Mouse (Mus musculus) right cerebral cortex, postnatal 25 days (tissue): ENCODE data around the gene Tmprss4.
A peak's percentile ranks its signal among the peaks of the same experiment; 100 is the strongest.

Source experiments
- DNase-seq: peaks from one replicate; pipeline ENCODE4 v3.0.0; 2022

The Tmprss4 gene

GRCm38 (mm10) chr9:45203797-45204410, at the start of gene Tmprss4:
Tmprss4 (minus strand) TSS chr9:45204092.
- no peak for DNase-seq

- DNase-seq: no peak
These were observed 48.5 kb upstream of the Tmprss4 start for GRCm38 (mm10) chr9:45252395-45252794.

- DNase-seq: no peak
These were observed 48.1 kb upstream of the Tmprss4 start for GRCm38 (mm10) chr9:45251990-45252389.

GRCm38 (mm10) chr9:45251281-45251680, 47.4 kb upstream of the Tmprss4 start:
- DNase-seq: no peak

GRCm38 (mm10) chr9:45250306-45250705, 46.4 kb upstream of the Tmprss4 start:
- DNase-seq: no peak

- no peak for DNase-seq
These were observed 43.6 kb upstream of the Tmprss4 start for GRCm38 (mm10) chr9:45247536-45247935.

- no peak for DNase-seq
These were observed 42.2 kb upstream of the Tmprss4 start for GRCm38 (mm10) chr9:45246060-45246459.

GRCm38 (mm10) chr9:45245432-45245831, 41.5 kb upstream of the Tmprss4 start:
- no peak for DNase-seq

GRCm38 (mm10) chr9:45241397-45241796, 37.5 kb upstream of the Tmprss4 start:
- no peak for DNase-seq

GRCm38 (mm10) chr9:45236744-45237143, 32.9 kb upstream of the Tmprss4 start:
- DNase-seq: no peak

GRCm38 (mm10) chr9:45235668-45236227, 31.9 kb upstream of the Tmprss4 start:
- DNase-seq: no peak

- no peak for DNase-seq
These were observed 25.5 kb upstream of the Tmprss4 start for GRCm38 (mm10) chr9:45229359-45229758.

- peak; percentile 88 for DNase-seq
These were observed 17.7 kb upstream of the Tmprss4 start for GRCm38 (mm10) chr9:45221567-45221966.

GRCm38 (mm10) chr9:45219644-45220043, 15.8 kb upstream of the Tmprss4 start:
- no peak for DNase-seq

- DNase-seq: no peak
These were observed 11.8 kb upstream of the Tmprss4 start for GRCm38 (mm10) chr9:45215526-45216179.

- DNase-seq: no peak
These were observed 8.1 kb upstream of the Tmprss4 start for GRCm38 (mm10) chr9:45212001-45212400.

- DNase-seq: no peak
These were observed 3.3 kb upstream of the Tmprss4 start for GRCm38 (mm10) chr9:45207015-45207743.

- DNase-seq: no peak
These were observed 2.2 kb upstream of the Tmprss4 start for GRCm38 (mm10) chr9:45206121-45206520.

GRCm38 (mm10) chr9:45205143-45205542, 1.3 kb upstream of the Tmprss4 start:
- no peak for DNase-seq

- no peak for DNase-seq
These were observed 1.7 kb downstream of the Tmprss4 start for GRCm38 (mm10) chr9:45202021-45202798.

- DNase-seq: no peak
These were observed 2.5 kb downstream of the Tmprss4 start for GRCm38 (mm10) chr9:45201319-45201947.

GRCm38 (mm10) chr9:45197549-45197948, 6.3 kb downstream of the Tmprss4 start:
- no peak for DNase-seq
